Mouse (Mus musculus): Measurements from ENCODE around the gene Arl13b. TPM values are rescaled to one million over a fixed set of nuclear protein-coding genes. Genes with fewer than 3 reads are reported as not detected.

Arl13b gene
- polyA plus RNA-seq, 1 experiment: 3.2 TPM

- peaks cover 11% of the 10 kb centered on the region for H3K4me1 ChIP-seq (replicated peaks; ENCODE audit: control insufficient read depth, insufficient read depth, low read length)
- TF ChIP-seq POLR2A (IDR thresholded peaks at IDR 0.05; ENCODE audit: control insufficient read depth, extremely low read depth, insufficient read depth, low read length, poor library complexity) (no peak), CTCF (IDR thresholded peaks at IDR 0.05; ENCODE audit: borderline replicate concordance, control insufficient read depth, extremely low read depth, insufficient read depth, low read length, poor library complexity) (no peak)
- 98% methylated on average over 3 of the region's 3 CpGs for WGBS
- H3K27ac ChIP-seq (ENCODE audit: control insufficient read depth, insufficient read depth, low read length): no peak overlapping the region
- DNase-seq: no peak
- H3K27me3 ChIP-seq (ENCODE audit: control insufficient read depth, insufficient read depth, low read length): no peaks in the 10 kb centered on the region
- H3K4me3 ChIP-seq (ENCODE audit: control insufficient read depth, insufficient read depth, low read length): no peak overlapping the region
- 0 out of 2 replicates have a peak, but pooled peaks cover 7% of the 10 kb centered on the region for H3K36me3 ChIP-seq (ENCODE audit: control insufficient read depth, insufficient read depth, low read length)
These were observed 42.2 kb downstream of the Arl13b start for GRCm38 (mm10) chr16:62804621-62805020.

GRCm38 (mm10) chr16:62799839-62800238 lies 47.0 kb downstream of the Arl13b start:
- WGBS: 93% methylated on average over 3 of the region's 3 CpGs
- Histone ChIP-seq H3K4me3 (ENCODE audit: control insufficient read depth, insufficient read depth, low read length) (no peak overlapping the region), H3K4me1 (replicated peaks; ENCODE audit: control insufficient read depth, insufficient read depth, low read length) (no peaks in the 10 kb centered on the region), H3K27me3 (ENCODE audit: control insufficient read depth, insufficient read depth, low read length) (no peaks in the 10 kb centered on the region), H3K27ac (ENCODE audit: control insufficient read depth, insufficient read depth, low read length) (no peak overlapping the region), H3K36me3 (ENCODE audit: control insufficient read depth, insufficient read depth, low read length) (0 out of 2 replicates have a peak, but pooled peaks cover under 1% of the 10 kb centered on the region)
- TF ChIP-seq POLR2A (IDR thresholded peaks at IDR 0.05; ENCODE audit: control insufficient read depth, extremely low read depth, insufficient read depth, low read length, poor library complexity) (no peak), CTCF (IDR thresholded peaks at IDR 0.05; ENCODE audit: borderline replicate concordance, control insufficient read depth, extremely low read depth, insufficient read depth, low read length, poor library complexity) (no peak)
- no peak for DNase-seq

GRCm38 (mm10) chr16:62799426-62799825 lies 47.4 kb downstream of the Arl13b start:
- H3K27ac ChIP-seq (ENCODE audit: control insufficient read depth, insufficient read depth, low read length): no peak overlapping the region
- H3K36me3 ChIP-seq (ENCODE audit: control insufficient read depth, insufficient read depth, low read length): no peaks in the 10 kb centered on the region
- no peak overlapping the region for H3K4me3 ChIP-seq (ENCODE audit: control insufficient read depth, insufficient read depth, low read length)
- WGBS: 89% methylated on average over 4 of the region's 4 CpGs
- H3K27me3 ChIP-seq (ENCODE audit: control insufficient read depth, insufficient read depth, low read length): no peaks in the 10 kb centered on the region
- DNase-seq: no peak
- TF ChIP-seq POLR2A (IDR thresholded peaks at IDR 0.05; ENCODE audit: control insufficient read depth, extremely low read depth, insufficient read depth, low read length, poor library complexity) (no peak), CTCF (IDR thresholded peaks at IDR 0.05; ENCODE audit: borderline replicate concordance, control insufficient read depth, extremely low read depth, insufficient read depth, low read length, poor library complexity) (no peak)
- no peaks in the 10 kb centered on the region for H3K4me1 ChIP-seq (replicated peaks; ENCODE audit: control insufficient read depth, insufficient read depth, low read length)

- Histone ChIP-seq H3K36me3 (ENCODE audit: control insufficient read depth, insufficient read depth, low read length) (no peaks in the 10 kb centered on the region), H3K27ac (ENCODE audit: control insufficient read depth, insufficient read depth, low read length) (no peak overlapping the region), H3K4me3 (ENCODE audit: control insufficient read depth, insufficient read depth, low read length) (no peak overlapping the region), H3K4me1 (replicated peaks; ENCODE audit: control insufficient read depth, insufficient read depth, low read length) (no peaks in the 10 kb centered on the region), H3K27me3 (ENCODE audit: control insufficient read depth, insufficient read depth, low read length) (no peaks in the 10 kb centered on the region)
- WGBS: 94% methylated on average over 3 of the region's 3 CpGs
- no peak for DNase-seq
- TF ChIP-seq CTCF (IDR thresholded peaks at IDR 0.05; ENCODE audit: borderline replicate concordance, control insufficient read depth, extremely low read depth, insufficient read depth, low read length, poor library complexity) (no peak), POLR2A (IDR thresholded peaks at IDR 0.05; ENCODE audit: control insufficient read depth, extremely low read depth, insufficient read depth, low read length, poor library complexity) (no peak)
These were observed 48.0 kb downstream of the Arl13b start for GRCm38 (mm10) chr16:62798808-62799207.

GRCm38 (mm10) chr16:62796608-62797007 lies 50.2 kb downstream of the Arl13b start:
- Histone ChIP-seq H3K4me3 (ENCODE audit: control insufficient read depth, insufficient read depth, low read length) (no peak overlapping the region), H3K4me1 (replicated peaks; ENCODE audit: control insufficient read depth, insufficient read depth, low read length) (no peaks in the 10 kb centered on the region), H3K27ac (ENCODE audit: control insufficient read depth, insufficient read depth, low read length) (no peak overlapping the region), H3K27me3 (ENCODE audit: control insufficient read depth, insufficient read depth, low read length) (no peaks in the 10 kb centered on the region), H3K36me3 (ENCODE audit: control insufficient read depth, insufficient read depth, low read length) (no peaks in the 10 kb centered on the region)
- 84% methylated on average over 1 of the region's 1 CpGs for WGBS
- DNase-seq: no peak
- TF ChIP-seq CTCF (IDR thresholded peaks at IDR 0.05; ENCODE audit: borderline replicate concordance, control insufficient read depth, extremely low read depth, insufficient read depth, low read length, poor library complexity): no peak
- TF ChIP-seq POLR2A (IDR thresholded peaks at IDR 0.05; ENCODE audit: control insufficient read depth, extremely low read depth, insufficient read depth, low read length, poor library complexity): no peak

GRCm38 (mm10) chr16:62786621-62787331 lies 60.1 kb downstream of the Arl13b start, which contains the start of gene Nsun3:
Gene Nsun3, minus strand, starts transcription at chr16:62786818.
- Histone ChIP-seq H3K27me3 (ENCODE audit: control insufficient read depth, insufficient read depth, low read length) (no peaks in the 10 kb centered on the region), H3K36me3 (ENCODE audit: control insufficient read depth, insufficient read depth, low read length) (no peaks in the 10 kb centered on the region), H3K4me3 (ENCODE audit: control insufficient read depth, insufficient read depth, low read length) (peak within 1 kb of the TSS; percentile 52), H3K4me1 (replicated peaks; ENCODE audit: control insufficient read depth, insufficient read depth, low read length) (peaks cover 7% of the 10 kb centered on the region), H3K27ac (ENCODE audit: control insufficient read depth, insufficient read depth, low read length) (peak within 1 kb of the TSS; percentile 80)
- TF ChIP-seq POLR2A (IDR thresholded peaks at IDR 0.05; ENCODE audit: control insufficient read depth, extremely low read depth, insufficient read depth, low read length, poor library complexity) (peak; percentile 97), CTCF (IDR thresholded peaks at IDR 0.05; ENCODE audit: borderline replicate concordance, control insufficient read depth, extremely low read depth, insufficient read depth, low read length, poor library complexity) (no peak; the same call in 1 of the 2 replicates)
- WGBS: under 1% methylated on average over 41 of the region's 41 CpGs
- peak; percentile 91 for DNase-seq
